20 mouse cellular contexts compared by ENCODE assay signal in genomic region chr15:59758971-59759370, GRCm38 (mm10).
DNase-seq lines count a peak whose midpoint lies in the region; ATAC-seq and TF ChIP-seq lines count a peak whose summit lies in the region.
"Had no signal": no experiment of that assay in that cellular context is flagged by ENCODE, and none has a peak within 500 bp of the region (broad histone marks: within the 10 kb centered on the region; RNA-seq: fewer than 3 reads in every experiment).

No protein-coding gene starts in this region.

- peak overlapping the region; percentile 84 for H3K27ac ChIP-seq in heart, embryonic 13.5 days (replicated peaks)
- H3K27ac ChIP-seq in intestine, embryonic 15.5 days: peak overlapping the region; percentile 56; the same call in 1 of the 2 replicates
- H3K27ac ChIP-seq in intestine, postnatal 0 days (ENCODE audit: low read depth, low read length): no peak overlapping the region
- peak overlapping the region; percentile 0; the same call in 1 of the 2 replicates for H3K27ac ChIP-seq in small intestine, adult 2 months (ENCODE audit: insufficient read depth, low read depth, low read length)
- H3K27ac ChIP-seq: heart, adult 2 months; hindbrain, embryonic 13.5 days; layer of hippocampus, adult 2 months; limb, embryonic 12.5 days; midbrain, embryonic 15.5 days; neural tube, embryonic 15.5 days had no signal

- H3K4me1 ChIP-seq in heart, embryonic 13.5 days: peaks cover 40% of the 10 kb centered on the region
- no peaks in the 10 kb centered on the region for H3K4me1 ChIP-seq in intestine, embryonic 15.5 days (replicated peaks)
- H3K4me1 ChIP-seq in intestine, postnatal 0 days (replicated peaks; ENCODE audit: control insufficient read depth, insufficient read depth, low read length): no peaks in the 10 kb centered on the region
- H3K4me1 ChIP-seq in small intestine, adult 2 months (ENCODE audit: control insufficient read depth, insufficient read depth, insufficient read length, low read length): no peaks in the 10 kb centered on the region; the same call in 1 of the 2 replicates
- H3K4me1 ChIP-seq: hindbrain, embryonic 13.5 days; limb, embryonic 12.5 days; midbrain, embryonic 15.5 days; neural tube, embryonic 15.5 days had no signal

- no peak overlapping the region for H3K4me2 ChIP-seq in heart, embryonic 13.5 days
- no peak overlapping the region for H3K4me2 ChIP-seq in intestine, embryonic 15.5 days (replicated peaks)
- no peak overlapping the region for H3K4me2 ChIP-seq in intestine, postnatal 0 days (replicated peaks; ENCODE audit: low read depth)
- H3K4me2 ChIP-seq: hindbrain, embryonic 13.5 days; limb, embryonic 12.5 days; liver, embryonic 11.5 days; midbrain, embryonic 15.5 days; neural tube, embryonic 15.5 days had no signal

- H3K4me3 ChIP-seq in heart, embryonic 13.5 days: no peak overlapping the region
- no peak overlapping the region for H3K4me3 ChIP-seq in intestine, embryonic 15.5 days (replicated peaks)
- no peak overlapping the region for H3K4me3 ChIP-seq in intestine, postnatal 0 days (ENCODE audit: low read depth, low read length)
- no peak overlapping the region for H3K4me3 ChIP-seq in small intestine, adult 2 months (ENCODE audit: low read depth, low read length)
- H3K4me3 ChIP-seq: heart, adult 2 months; hindbrain, embryonic 13.5 days; layer of hippocampus, adult 2 months; limb, embryonic 12.5 days; midbrain, embryonic 15.5 days; neural tube, embryonic 15.5 days had no signal

- no peak for TF ChIP-seq POLR2A in small intestine, adult 2 months (IDR thresholded peaks at IDR 0.05; ENCODE audit: low read depth, low read length)

- H3K27me3 ChIP-seq in heart, embryonic 13.5 days (replicated peaks): no peaks in the 10 kb centered on the region
- H3K27me3 ChIP-seq in intestine, embryonic 15.5 days (replicated peaks): no peaks in the 10 kb centered on the region
- no peaks in the 10 kb centered on the region for H3K27me3 ChIP-seq in intestine, postnatal 0 days (replicated peaks; ENCODE audit: control insufficient read depth, insufficient read depth, low read length)
- no peaks in the 10 kb centered on the region for H3K27me3 ChIP-seq in small intestine, adult 2 months (ENCODE audit: control insufficient read depth, insufficient read depth, low read length)
- H3K27me3 ChIP-seq: hindbrain, embryonic 13.5 days; limb, embryonic 12.5 days; midbrain, embryonic 15.5 days; neural tube, embryonic 15.5 days had no signal

- no peak for ATAC-seq in heart, embryonic 13.5 days (ENCODE audit: extremely low read depth, insufficient number of reproducible peaks, low FRiP score, low TSS enrichment)
- no peak for ATAC-seq in intestine, embryonic 15.5 days
- ATAC-seq in intestine, postnatal 0 days: no peak
- ATAC-seq: forebrain, embryonic 14.5 days; midbrain, embryonic 15.5 days had no signal

- no peak for DNase-seq in heart, adult 9 months (ENCODE audit: low spot score in 2 of 2)
- no peak for DNase-seq in cerebellum, adult 11 months
- no peak for DNase-seq in kidney, adult 9 months
- DNase-seq: cerebellum, adult 9-10 months; kidney, postnatal 25 days; liver, postnatal 0 days; right cerebral cortex, adult 18-20 months; thymus, postnatal 14 days had no signal

- no peaks in the 10 kb centered on the region for H3K36me3 ChIP-seq in heart, embryonic 13.5 days
- no peaks in the 10 kb centered on the region for H3K36me3 ChIP-seq in intestine, embryonic 15.5 days
- H3K36me3 ChIP-seq in intestine, postnatal 0 days (ENCODE audit: control insufficient read depth, insufficient read depth): no peaks in the 10 kb centered on the region
- H3K36me3 ChIP-seq in small intestine, adult 2 months (ENCODE audit: control insufficient read depth, insufficient read depth, low read length): no peaks in the 10 kb centered on the region
- H3K36me3 ChIP-seq: hindbrain, embryonic 13.5 days; limb, embryonic 12.5 days; midbrain, embryonic 15.5 days; neural tube, embryonic 15.5 days had no signal

- H3K9me3 ChIP-seq in heart, embryonic 13.5 days: no peaks in the 10 kb centered on the region
- H3K9me3 ChIP-seq in intestine, embryonic 15.5 days: no peaks in the 10 kb centered on the region
- no peaks in the 10 kb centered on the region for H3K9me3 ChIP-seq in intestine, postnatal 0 days (ENCODE audit: control insufficient read depth)
- H3K9me3 ChIP-seq: hindbrain, embryonic 13.5 days; limb, embryonic 12.5 days; midbrain, embryonic 15.5 days; neural tube, embryonic 15.5 days had no signal

- TF ChIP-seq CTCF in intestine, postnatal 0 days (IDR thresholded peaks at IDR 0.05; ENCODE audit: low read depth): no peak
- TF ChIP-seq CTCF in small intestine, adult 2 months (IDR thresholded peaks at IDR 0.05; ENCODE audit: extremely low read depth, insufficient read length, insufficient replicate concordance, low read depth, low read length): no peak

- 52% methylated on average over 2 of the region's 2 CpGs for WGBS in heart, embryonic 13.5 days
- whole genome bisulfite sequencing in intestine, embryonic 15.5 days: 62% methylated on average over 2 of the region's 2 CpGs
- 70% methylated on average over 2 of the region's 2 CpGs for WGBS in intestine, postnatal 0 days
- 79% methylated on average over 2 of the region's 2 CpGs for WGBS in small intestine, adult 2 months

- H3K9ac ChIP-seq in heart, embryonic 13.5 days: no peak overlapping the region
- H3K9ac ChIP-seq in intestine, embryonic 15.5 days: no peak overlapping the region
- no peak overlapping the region for H3K9ac ChIP-seq in intestine, postnatal 0 days (ENCODE audit: low read depth, low read length)
- H3K9ac ChIP-seq: hindbrain, embryonic 13.5 days; limb, embryonic 12.5 days; liver, postnatal 0 days; midbrain, embryonic 15.5 days; neural tube, embryonic 15.5 days had no signal
